Mouse (Mus musculus) retina, postnatal 1 day (tissue): ENCODE data around the gene Zbtb44.
"Not testable (repeated sequence)": the region's sequence is repeated elsewhere in the genome, so short reads cannot be mapped to it uniquely, and the experiment has no call there.

Experiments used
- DNase-seq: peaks from one replicate; pipeline ENCODE4 v3.0.0-alpha.2; 2012

The Zbtb44 gene

GRCm38 (mm10) chr9:31030532-31031413, at the start of gene Zbtb44:
TSS of gene Zbtb44 (plus strand) at chr9:31030644.
- no peak for DNase-seq

- no peak for DNase-seq
These were observed 44.7 kb upstream of the Zbtb44 start for GRCm38 (mm10) chr9:30985782-30986181.

- peak; percentile 54 for DNase-seq
These were observed 37.3 kb upstream of the Zbtb44 start for GRCm38 (mm10) chr9:30993106-30993505.

- DNase-seq, result no peak
These were observed 33.6 kb upstream of the Zbtb44 start for GRCm38 (mm10) chr9:30996590-30997562.

GRCm38 (mm10) chr9:31000641-31001040, 29.8 kb upstream of the Zbtb44 start:
- no peak for DNase-seq

- no peak for DNase-seq
These were observed 27.9 kb upstream of the Zbtb44 start for GRCm38 (mm10) chr9:31002528-31002927.

GRCm38 (mm10) chr9:31009334-31009733, 21.1 kb upstream of the Zbtb44 start:
- no peak for DNase-seq

- DNase-seq, result no peak
These were observed 20.4 kb upstream of the Zbtb44 start for GRCm38 (mm10) chr9:31010040-31010439.

- DNase-seq, result no peak
These were observed 19.7 kb upstream of the Zbtb44 start for GRCm38 (mm10) chr9:31010749-31011148.

- DNase-seq, result no peak
These were observed 18.9 kb upstream of the Zbtb44 start for GRCm38 (mm10) chr9:31011533-31011932.

GRCm38 (mm10) chr9:31012674-31013073, 17.8 kb upstream of the Zbtb44 start:
- DNase-seq, result no peak

- no peak for DNase-seq
These were observed 17.0 kb upstream of the Zbtb44 start for GRCm38 (mm10) chr9:31013415-31013814.

GRCm38 (mm10) chr9:31017616-31018015, 12.8 kb upstream of the Zbtb44 start:
- DNase-seq, result no peak

- DNase-seq, result no peak
These were observed 12.3 kb upstream of the Zbtb44 start for GRCm38 (mm10) chr9:31018158-31018557.

GRCm38 (mm10) chr9:31018705-31019104, 11.7 kb upstream of the Zbtb44 start:
- DNase-seq, result no peak

- DNase-seq, result no peak
These were observed 2.2 kb upstream of the Zbtb44 start for GRCm38 (mm10) chr9:31028251-31028650.

GRCm38 (mm10) chr9:31029751-31030511, 513 bp upstream of the Zbtb44 start:
- peak; percentile 97 for DNase-seq

GRCm38 (mm10) chr9:31031414-31031843, 985 bp downstream of the Zbtb44 start:
- DNase-seq, result no peak

GRCm38 (mm10) chr9:31032546-31032945, 2.1 kb downstream of the Zbtb44 start:
- DNase-seq, result no peak

- no peak for DNase-seq
These were observed 19.8 kb downstream of the Zbtb44 start for GRCm38 (mm10) chr9:31050208-31050607.

- not testable (repeated sequence) for DNase-seq
These were observed 21.1 kb downstream of the Zbtb44 start for GRCm38 (mm10) chr9:31051509-31051908.

- DNase-seq, result no peak
These were observed 28.3 kb downstream of the Zbtb44 start for GRCm38 (mm10) chr9:31058723-31059122.

- no peak for DNase-seq
These were observed 40.3 kb downstream of the Zbtb44 start for GRCm38 (mm10) chr9:31070706-31071105.
